Mouse (Mus musculus): ENCODE data around the gene Polr2c. TPM values are rescaled to one million over a fixed set of nuclear protein-coding genes. Genes with fewer than 3 reads are reported as not detected.
A peak's percentile ranks its signal among the peaks of the same experiment; 100 is the strongest.

The Polr2c gene
- polyA plus RNA-seq (2015; fragmentation: Nextera tagmentation; extraction: Ambion mirVana), result 150 and 157 TPM in 2 replicates

- peak within 1 kb of the TSS; percentile 83 for H3K9ac ChIP-seq (ENCODE audit: low read length)
- H3K36me3 ChIP-seq (ENCODE audit: control insufficient read depth, insufficient read depth, low read length), result peaks cover 18% of the 10 kb centered on the region
- H3K27ac ChIP-seq (ENCODE audit: low read length), result 0 out of 2 replicates have a peak within 1 kb of the TSS, but pooled peaks have one; percentile 24
- H3K4me1 ChIP-seq (replicated peaks; ENCODE audit: control insufficient read depth, insufficient read depth, low read length), result peaks cover 10% of the 10 kb centered on the region
- no peaks in the 10 kb centered on the region for H3K9me3 ChIP-seq (ENCODE audit: control insufficient read depth, low read length)
- H3K4me2 ChIP-seq (ENCODE audit: low read depth, low read length), result peak within 1 kb of the TSS; percentile 66
- peak; percentile 83 for ATAC-seq (ENCODE audit: low read depth)
- WGBS, result under 1% methylated on average over 68 of the region's 68 CpGs
- H3K4me3 ChIP-seq (ENCODE audit: low read length), result peak within 1 kb of the TSS; percentile 66
- H3K27me3 ChIP-seq (ENCODE audit: control insufficient read depth, insufficient read depth, low read depth, low read length), result no peaks in the 10 kb centered on the region
These were observed at the start of gene Polr2c for GRCm38 (mm10) chr8:94857346-94858173. TSS of gene Polr2c (plus strand) at chr8:94857450.

GRCm38 (mm10) chr8:94807506-94807905 lies 49.7 kb upstream of the Polr2c start:
- Histone ChIP-seq H3K27me3 (ENCODE audit: control insufficient read depth, insufficient read depth, low read depth, low read length) (no peaks in the 10 kb centered on the region), H3K9me3 (ENCODE audit: control insufficient read depth, low read length) (no peaks in the 10 kb centered on the region), H3K4me2 (ENCODE audit: low read depth, low read length) (no peak overlapping the region), H3K36me3 (ENCODE audit: control insufficient read depth, insufficient read depth, low read length) (no peaks in the 10 kb centered on the region), H3K4me1 (replicated peaks; ENCODE audit: control insufficient read depth, insufficient read depth, low read length) (no peaks in the 10 kb centered on the region), H3K27ac (ENCODE audit: low read length) (no peak overlapping the region), H3K4me3 (ENCODE audit: low read length) (no peak overlapping the region), H3K9ac (ENCODE audit: low read length) (no peak overlapping the region)
- no peak for ATAC-seq (ENCODE audit: low read depth)
- WGBS, result 56% methylated on average over 7 of the region's 7 CpGs

- Histone ChIP-seq H3K9ac (ENCODE audit: low read length) (no peak overlapping the region), H3K4me1 (replicated peaks; ENCODE audit: control insufficient read depth, insufficient read depth, low read length) (no peaks in the 10 kb centered on the region), H3K4me2 (ENCODE audit: low read depth, low read length) (no peak overlapping the region), H3K27me3 (ENCODE audit: control insufficient read depth, insufficient read depth, low read depth, low read length) (no peaks in the 10 kb centered on the region), H3K4me3 (ENCODE audit: low read length) (no peak overlapping the region), H3K27ac (ENCODE audit: low read length) (no peak overlapping the region), H3K36me3 (ENCODE audit: control insufficient read depth, insufficient read depth, low read length) (no peaks in the 10 kb centered on the region), H3K9me3 (ENCODE audit: control insufficient read depth, low read length) (no peaks in the 10 kb centered on the region)
- 76% methylated on average over 6 of the region's 6 CpGs for WGBS
- no peak for ATAC-seq (ENCODE audit: low read depth)
These were observed 48.9 kb upstream of the Polr2c start for GRCm38 (mm10) chr8:94808372-94808771.

- Histone ChIP-seq H3K36me3 (ENCODE audit: control insufficient read depth, insufficient read depth, low read length) (no peaks in the 10 kb centered on the region), H3K9me3 (ENCODE audit: control insufficient read depth, low read length) (no peaks in the 10 kb centered on the region), H3K9ac (ENCODE audit: low read length) (no peak within 1 kb of the TSS), H3K27ac (ENCODE audit: low read length) (no peak within 1 kb of the TSS), H3K27me3 (ENCODE audit: control insufficient read depth, insufficient read depth, low read depth, low read length) (no peaks in the 10 kb centered on the region), H3K4me1 (replicated peaks; ENCODE audit: control insufficient read depth, insufficient read depth, low read length) (no peaks in the 10 kb centered on the region), H3K4me2 (ENCODE audit: low read depth, low read length) (no peak within 1 kb of the TSS), H3K4me3 (ENCODE audit: low read length) (no peak within 1 kb of the TSS)
- WGBS, result 42% methylated on average over 3 of the region's 3 CpGs
- no peak for ATAC-seq (ENCODE audit: low read depth)
These were observed 47.1 kb upstream of the Polr2c start, which contains the start of gene Ccl17 for GRCm38 (mm10) chr8:94810153-94810552. TSS of gene Ccl17 (plus strand) at chr8:94810453.

- ATAC-seq (ENCODE audit: low read depth), result no peak
- H3K9me3 ChIP-seq (ENCODE audit: control insufficient read depth, low read length), result no peaks in the 10 kb centered on the region
- no peak overlapping the region for H3K4me2 ChIP-seq (ENCODE audit: low read depth, low read length)
- no peaks in the 10 kb centered on the region for H3K27me3 ChIP-seq (ENCODE audit: control insufficient read depth, insufficient read depth, low read depth, low read length)
- WGBS, result 68% methylated on average over 5 of the region's 5 CpGs
- H3K9ac ChIP-seq (ENCODE audit: low read length), result no peak overlapping the region
- no peak overlapping the region for H3K27ac ChIP-seq (ENCODE audit: low read length)
- H3K4me1 ChIP-seq (replicated peaks; ENCODE audit: control insufficient read depth, insufficient read depth, low read length), result no peaks in the 10 kb centered on the region
- no peaks in the 10 kb centered on the region for H3K36me3 ChIP-seq (ENCODE audit: control insufficient read depth, insufficient read depth, low read length)
- no peak overlapping the region for H3K4me3 ChIP-seq (ENCODE audit: low read length)
These were observed 46.4 kb upstream of the Polr2c start for GRCm38 (mm10) chr8:94810855-94811254.

- H3K9ac ChIP-seq (ENCODE audit: low read length), result no peak overlapping the region
- 60% methylated on average over 6 of the region's 6 CpGs for WGBS
- no peaks in the 10 kb centered on the region for H3K27me3 ChIP-seq (ENCODE audit: control insufficient read depth, insufficient read depth, low read depth, low read length)
- H3K4me1 ChIP-seq (replicated peaks; ENCODE audit: control insufficient read depth, insufficient read depth, low read length), result no peaks in the 10 kb centered on the region
- H3K9me3 ChIP-seq (ENCODE audit: control insufficient read depth, low read length), result no peaks in the 10 kb centered on the region
- H3K27ac ChIP-seq (ENCODE audit: low read length), result no peak overlapping the region
- no peak overlapping the region for H3K4me2 ChIP-seq (ENCODE audit: low read depth, low read length)
- H3K36me3 ChIP-seq (ENCODE audit: control insufficient read depth, insufficient read depth, low read length), result no peaks in the 10 kb centered on the region
- H3K4me3 ChIP-seq (ENCODE audit: low read length), result no peak overlapping the region
- ATAC-seq (ENCODE audit: low read depth), result no peak
These were observed 45.6 kb upstream of the Polr2c start for GRCm38 (mm10) chr8:94811654-94812053.

GRCm38 (mm10) chr8:94812645-94813098 lies 44.6 kb upstream of the Polr2c start:
- no peaks in the 10 kb centered on the region for H3K4me1 ChIP-seq (replicated peaks; ENCODE audit: control insufficient read depth, insufficient read depth, low read length)
- H3K4me2 ChIP-seq (ENCODE audit: low read depth, low read length), result 0 out of 2 replicates have a peak overlapping the region, but pooled peaks have one; percentile 12
- no peaks in the 10 kb centered on the region for H3K9me3 ChIP-seq (ENCODE audit: control insufficient read depth, low read length)
- 28% methylated on average over 6 of the region's 6 CpGs for WGBS
- no peak overlapping the region for H3K9ac ChIP-seq (ENCODE audit: low read length)
- no peaks in the 10 kb centered on the region for H3K36me3 ChIP-seq (ENCODE audit: control insufficient read depth, insufficient read depth, low read length)
- H3K4me3 ChIP-seq (ENCODE audit: low read length), result no peak overlapping the region
- H3K27ac ChIP-seq (ENCODE audit: low read length), result no peak overlapping the region
- no peaks in the 10 kb centered on the region for H3K27me3 ChIP-seq (ENCODE audit: control insufficient read depth, insufficient read depth, low read depth, low read length)
- peak; percentile 63 for ATAC-seq (ENCODE audit: low read depth)

GRCm38 (mm10) chr8:94814556-94814955 lies 42.7 kb upstream of the Polr2c start:
- no peaks in the 10 kb centered on the region for H3K4me1 ChIP-seq (replicated peaks; ENCODE audit: control insufficient read depth, insufficient read depth, low read length)
- H3K9me3 ChIP-seq (ENCODE audit: control insufficient read depth, low read length), result no peaks in the 10 kb centered on the region
- H3K27ac ChIP-seq (ENCODE audit: low read length), result no peak overlapping the region
- H3K36me3 ChIP-seq (ENCODE audit: control insufficient read depth, insufficient read depth, low read length), result no peaks in the 10 kb centered on the region
- H3K4me3 ChIP-seq (ENCODE audit: low read length), result no peak overlapping the region
- 0% methylated on average over 1 of the region's 1 CpGs for WGBS
- no peak overlapping the region for H3K4me2 ChIP-seq (ENCODE audit: low read depth, low read length)
- H3K27me3 ChIP-seq (ENCODE audit: control insufficient read depth, insufficient read depth, low read depth, low read length), result no peaks in the 10 kb centered on the region
- no peak for ATAC-seq (ENCODE audit: low read depth)
- H3K9ac ChIP-seq (ENCODE audit: low read length), result no peak overlapping the region

GRCm38 (mm10) chr8:94817933-94818332 lies 39.3 kb upstream of the Polr2c start:
- no peaks in the 10 kb centered on the region for H3K9me3 ChIP-seq (ENCODE audit: control insufficient read depth, low read length)
- H3K27me3 ChIP-seq (ENCODE audit: control insufficient read depth, insufficient read depth, low read depth, low read length), result no peaks in the 10 kb centered on the region
- 85% methylated on average over 11 of the region's 11 CpGs for WGBS
- no peak overlapping the region for H3K27ac ChIP-seq (ENCODE audit: low read length)
- H3K4me2 ChIP-seq (ENCODE audit: low read depth, low read length), result no peak overlapping the region
- H3K4me3 ChIP-seq (ENCODE audit: low read length), result no peak overlapping the region
- H3K9ac ChIP-seq (ENCODE audit: low read length), result no peak overlapping the region
- 0 out of 2 replicates have a peak, but pooled peaks cover 4% of the 10 kb centered on the region for H3K36me3 ChIP-seq (ENCODE audit: control insufficient read depth, insufficient read depth, low read length)
- H3K4me1 ChIP-seq (replicated peaks; ENCODE audit: control insufficient read depth, insufficient read depth, low read length), result no peaks in the 10 kb centered on the region
- ATAC-seq (ENCODE audit: low read depth), result no peak

Measured in lung, embryonic 16.5 days (tissue).